ENCODE assay signal across 10 mouse cellular contexts in genomic region chr7:100276397-100276796, GRCm38 (mm10). TPM values are rescaled to one million over a fixed set of nuclear protein-coding genes. Genes with fewer than 3 reads are reported as not detected.
DNase-seq lines count a peak whose midpoint lies in the region; ATAC-seq and TF ChIP-seq lines count a peak whose summit lies in the region.
"Had no signal": no experiment of that assay in that cellular context is flagged by ENCODE, and none has a peak within 500 bp of the region (broad histone marks: within the 10 kb centered on the region; RNA-seq: fewer than 3 reads in every experiment).

No protein-coding gene starts in this region.

- no peak overlapping the region for H3K9ac ChIP-seq in kidney, postnatal 0 days (ENCODE audit: low read depth, low read length)
- H3K9ac ChIP-seq: lung, embryonic 15.5 days had no signal

- no peaks in the 10 kb centered on the region for H3K27me3 ChIP-seq in kidney, postnatal 0 days (ENCODE audit: insufficient read depth, low read length)
- H3K27me3 ChIP-seq: lung, embryonic 15.5 days had no signal

- no peaks in the 10 kb centered on the region for H3K9me3 ChIP-seq in kidney, postnatal 0 days (replicated peaks; ENCODE audit: low read length)
- H3K9me3 ChIP-seq: lung, embryonic 15.5 days had no signal

- no peak overlapping the region for H3K4me2 ChIP-seq in kidney, postnatal 0 days (ENCODE audit: low read length)
- H3K4me2 ChIP-seq: lung, embryonic 15.5 days had no signal

- peak; percentile 63; the same call in 1 of the 2 replicates for TF ChIP-seq CTCF in kidney, postnatal 0 days (IDR thresholded peaks at IDR 0.05; ENCODE audit: low read depth)

- no peaks in the 10 kb centered on the region for H3K36me3 ChIP-seq in kidney, postnatal 0 days (ENCODE audit: insufficient read depth, low read length)
- H3K36me3 ChIP-seq: lung, embryonic 15.5 days had no signal

- WGBS in kidney, postnatal 0 days = 45% methylated on average over 2 of the region's 2 CpGs

- peak; percentile 35 for DNase-seq in kidney, postnatal 0 days (ENCODE audit: low spot score)
- DNase-seq in kidney, adult 18-20 months = no peak
- peak; percentile 43 for DNase-seq in right cerebral cortex, postnatal 4 days
- no peak for DNase-seq in right cerebral cortex, postnatal 25 days
- peak; percentile 19 for DNase-seq in ZHBTc4 (ENCODE audit: low read depth, low spot score)
- no peak for DNase-seq in urinary bladder, postnatal 25 days (ENCODE audit: low spot score)
- no peak for DNase-seq in layer of hippocampus, postnatal 36 days
- DNase-seq: heart, adult 18-20 months; thymus, postnatal 25 days had no signal

- no peak overlapping the region for H3K27ac ChIP-seq in kidney, postnatal 0 days
- H3K27ac ChIP-seq: lung, embryonic 15.5 days had no signal

- no peak for ATAC-seq in kidney, postnatal 0 days (replicated peaks; ENCODE audit: low FRiP score, low read depth)

- H3K4me3 ChIP-seq in kidney, postnatal 0 days (replicated peaks; ENCODE audit: low read depth, low read length) = no peak overlapping the region
- H3K4me3 ChIP-seq: lung, embryonic 15.5 days had no signal

- H3K4me1 ChIP-seq in kidney, postnatal 0 days (replicated peaks; ENCODE audit: insufficient read depth, low read length) = no peaks in the 10 kb centered on the region
- H3K4me1 ChIP-seq: lung, embryonic 15.5 days had no signal

RNA-seq across cellular contexts. Expression of gene P4ha3, which starts 8.9 kb away (rescaled TPM):
- polyA plus RNA-seq in kidney, postnatal 0 days (2015; fragmentation: Nextera tagmentation; extraction: Ambion mirVana) = 2.2 and 2.7 TPM in 2 replicates
- total RNA-seq in layer of hippocampus, postnatal 36 days (2021) = 1 to 10 TPM; 5.4 to 6.0 TPM

RNA-seq across cellular contexts. Expression of gene Pgm2l1, which starts 49.2 kb away (rescaled TPM):
- polyA plus RNA-seq in kidney, postnatal 0 days (2015; fragmentation: Nextera tagmentation; extraction: Ambion mirVana) = 2.4 and 2.5 TPM in 2 replicates
- total RNA-seq in layer of hippocampus, postnatal 36 days (2021) = 100 to 1,000 TPM; 282 to 309 TPM

Comparison
In these comparisons a context has a peak if more than half of its experiments do, and no peak if none do; other contexts are left out.
1. DNase-seq: peak in kidney, postnatal 0 days (single experiment), right cerebral cortex, postnatal 4 days (single experiment) and ZHBTc4 (single experiment); none in kidney, adult 18-20 months (single experiment), right cerebral cortex, postnatal 25 days (single experiment), urinary bladder, postnatal 25 days (single experiment) and layer of hippocampus, postnatal 36 days (0 of 2).